Comparison of ENCODE assay signal across 8 mouse cellular contexts in the genomic region with DNA sequence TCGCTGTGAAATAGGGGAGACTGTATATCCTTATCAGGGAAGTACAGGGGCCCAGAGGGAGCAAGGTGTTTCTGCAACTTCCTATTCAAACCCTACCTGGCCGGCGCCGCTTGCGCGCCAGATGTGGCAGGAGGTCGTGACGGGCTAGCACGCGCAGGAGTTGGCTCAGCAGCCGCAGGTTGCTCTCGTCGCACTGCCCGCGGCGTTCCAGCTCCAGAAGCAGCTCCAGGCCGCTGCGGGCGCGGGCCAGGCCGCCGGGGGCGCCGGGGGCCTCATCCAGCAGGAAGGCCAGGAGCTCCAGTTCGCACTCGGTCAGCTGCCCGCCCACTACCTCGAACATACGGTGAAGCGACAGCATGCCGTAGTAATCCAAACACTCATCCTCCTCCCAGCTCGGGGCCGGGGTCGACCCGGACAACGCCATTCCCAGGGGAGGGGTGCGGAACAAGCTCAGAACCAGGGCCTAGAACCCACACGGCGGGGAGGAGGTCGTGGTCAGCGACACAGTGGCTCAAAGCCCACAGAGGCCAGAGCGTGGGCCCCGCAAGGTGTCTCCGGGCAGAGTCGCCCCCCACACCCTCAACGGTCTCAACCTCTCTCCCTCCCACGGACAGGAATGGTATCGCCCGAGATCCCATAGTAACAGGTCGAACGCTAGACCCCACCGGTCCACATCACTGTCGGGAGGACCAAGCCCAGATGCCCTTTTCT. TPM values are rescaled to one million over a fixed set of nuclear protein-coding genes. Genes with fewer than 3 reads are reported as not detected.
DNase-seq lines count a peak whose midpoint lies in the region; ATAC-seq and TF ChIP-seq lines count a peak whose summit lies in the region.

No protein-coding gene starts in this region.

- no peaks in the 10 kb centered on the region for H3K27me3 ChIP-seq in forebrain, embryonic 12.5 days
- H3K27me3 ChIP-seq in liver, embryonic 13.5 days: no peaks in the 10 kb centered on the region
- H3K27me3 ChIP-seq in testis, adult 2 months (ENCODE audit: control insufficient read depth, insufficient read depth, low read length): no peaks in the 10 kb centered on the region

- H3K4me3 ChIP-seq in forebrain, embryonic 12.5 days (replicated peaks): peak overlapping the region; percentile 69
- peak overlapping the region; percentile 97 for H3K4me3 ChIP-seq in liver, embryonic 13.5 days (replicated peaks)
- H3K4me3 ChIP-seq in testis, adult 2 months (ENCODE audit: control insufficient read depth, low read depth, low read length): peak overlapping the region; percentile 91

- DNase-seq in gastrocnemius, postnatal 10 days: peak; percentile 45
- no peak for DNase-seq in gastrocnemius, postnatal 25 days
- DNase-seq in c-Kit-positive CD71-positive TER-119-negative erythroid progenitor cells, embryonic 14.5 days (ENCODE audit: low read depth): peak; percentile 45
- DNase-seq in induced T-regulatory cell, adult 2 months (ENCODE audit: low read depth): peak; percentile 78
- peak; percentile 44 for DNase-seq in liver, embryonic 13.5 days
- peak; percentile 22 to 33 for DNase-seq in natural killer cell, adult 2 months (ENCODE audit: low spot score in 2 of 2)

- H3K4me2 ChIP-seq in forebrain, embryonic 12.5 days: peak overlapping the region; percentile 95
- peak overlapping the region; percentile 89 for H3K4me2 ChIP-seq in liver, embryonic 13.5 days

- 0 out of 2 replicates have a peak, but pooled peaks have one; percentile 75 for TF ChIP-seq POLR2A in testis, adult 2 months (IDR thresholded peaks at IDR 0.05; ENCODE audit: control insufficient read depth, low read depth, low read length)

- WGBS in forebrain, embryonic 12.5 days: under 1% methylated on average over 53 of the region's 53 CpGs
- under 1% methylated on average over 53 of the region's 53 CpGs for WGBS in liver, embryonic 13.5 days (ENCODE audit: insufficient replicate concordance)

- peak; percentile 27; the same call in 1 of the 2 replicates for ATAC-seq in forebrain, embryonic 12.5 days (ENCODE audit: low FRiP score)
- ATAC-seq in liver, embryonic 13.5 days (ENCODE audit: low read depth): peak; percentile 8

- H3K4me1 ChIP-seq in forebrain, embryonic 12.5 days: peaks cover 40% of the 10 kb centered on the region
- H3K4me1 ChIP-seq in liver, embryonic 13.5 days (replicated peaks): peaks cover 72% of the 10 kb centered on the region
- peaks cover 30% of the 10 kb centered on the region for H3K4me1 ChIP-seq in testis, adult 2 months (ENCODE audit: control insufficient read depth, insufficient read depth, low read length)

- peaks cover 10% of the 10 kb centered on the region; the same call in 1 of the 2 replicates for H3K36me3 ChIP-seq in forebrain, embryonic 12.5 days (replicated peaks)
- H3K36me3 ChIP-seq in liver, embryonic 13.5 days: peaks cover 60% of the 10 kb centered on the region
- H3K36me3 ChIP-seq in testis, adult 2 months (ENCODE audit: control insufficient read depth, insufficient read depth, low read length): no peaks in the 10 kb centered on the region

- H3K9me3 ChIP-seq in forebrain, embryonic 12.5 days: no peaks in the 10 kb centered on the region
- H3K9me3 ChIP-seq in liver, embryonic 13.5 days (replicated peaks): no peaks in the 10 kb centered on the region

- H3K27ac ChIP-seq in forebrain, embryonic 12.5 days: peak overlapping the region; percentile 70
- peak overlapping the region; percentile 99 for H3K27ac ChIP-seq in liver, embryonic 13.5 days
- H3K27ac ChIP-seq in testis, adult 2 months (ENCODE audit: control insufficient read depth, insufficient read depth, low read depth, low read length): peak overlapping the region; percentile 93

- peak overlapping the region; percentile 80 for H3K9ac ChIP-seq in forebrain, embryonic 12.5 days
- H3K9ac ChIP-seq in liver, embryonic 13.5 days: peak overlapping the region; percentile 98

- no peak for TF ChIP-seq CTCF in testis, adult 2 months (IDR thresholded peaks at IDR 0.05; ENCODE audit: control insufficient read depth, insufficient read depth, insufficient replicate concordance, low read depth, low read length)

RNA-seq across cellular contexts. Expression of a gene that starts 1.6 kb away (rescaled TPM):
- total RNA-seq in gastrocnemius, postnatal 10 days (2021): 1 to 10 TPM; 6.3 to 7.4 TPM
- total RNA-seq in gastrocnemius, postnatal 25 days (2021): 1 to 10 TPM; 7.2 to 7.9 TPM
- polyA plus RNA-seq in forebrain, embryonic 12.5 days (2016; fragmentation: Nextera tagmentation; extraction: Ambion mirVana): 11.2 and 12.3 TPM in 2 replicates
- 27.0 and 27.6 TPM in 2 replicates for polyA plus RNA-seq in liver, embryonic 13.5 days (2015; fragmentation: Nextera tagmentation; extraction: Ambion mirVana)
- 26.0 and 27.1 TPM in 2 replicates for polyA plus RNA-seq in testis, adult 2 months (2012; rRNA removed)

RNA-seq across cellular contexts. Expression of a gene that starts 2.4 kb away (rescaled TPM):
- total RNA-seq in gastrocnemius, postnatal 10 days (2021): 1 to 10 TPM; 6.2 to 8.5 TPM
- total RNA-seq in gastrocnemius, postnatal 25 days (2021): 1 to 10 TPM; 4.6 to 5.2 TPM
- polyA plus RNA-seq in forebrain, embryonic 12.5 days (2016; fragmentation: Nextera tagmentation; extraction: Ambion mirVana): 2.7 TPM in 2 replicates
- 2.0 and 2.1 TPM in 2 replicates for polyA plus RNA-seq in liver, embryonic 13.5 days (2015; fragmentation: Nextera tagmentation; extraction: Ambion mirVana)
- 29.4 and 31.9 TPM in 2 replicates for polyA plus RNA-seq in testis, adult 2 months (2012; rRNA removed)

RNA-seq across cellular contexts. Expression of a gene that starts 18.8 kb away (rescaled TPM):
- total RNA-seq in gastrocnemius, postnatal 10 days (2021): 10 to 100 TPM; 51.1 to 60.2 TPM
- 10 to 100 TPM; 59.5 to 66.2 TPM for total RNA-seq in gastrocnemius, postnatal 25 days (2021)
- 15.9 and 17.5 TPM in 2 replicates for polyA plus RNA-seq in forebrain, embryonic 12.5 days (2016; fragmentation: Nextera tagmentation; extraction: Ambion mirVana)
- 6.2 and 6.3 TPM in 2 replicates for polyA plus RNA-seq in liver, embryonic 13.5 days (2015; fragmentation: Nextera tagmentation; extraction: Ambion mirVana)
- 91.9 and 94.8 TPM in 2 replicates for polyA plus RNA-seq in testis, adult 2 months (2012; rRNA removed)

RNA-seq across cellular contexts. Expression of a gene that starts 31.7 kb away (rescaled TPM):
- total RNA-seq in gastrocnemius, postnatal 10 days (2021): 10 to 100 TPM; 14.9 to 18.4 TPM
- 1 to 10 TPM; 5.8 to 7.2 TPM for total RNA-seq in gastrocnemius, postnatal 25 days (2021)
- polyA plus RNA-seq in forebrain, embryonic 12.5 days (2016; fragmentation: Nextera tagmentation; extraction: Ambion mirVana): 10.3 and 13.0 TPM in 2 replicates
- polyA plus RNA-seq in liver, embryonic 13.5 days (2015; fragmentation: Nextera tagmentation; extraction: Ambion mirVana): 4.3 TPM in 2 replicates
- 40.4 and 44.1 TPM in 2 replicates for polyA plus RNA-seq in testis, adult 2 months (2012; rRNA removed)

RNA-seq across cellular contexts. Expression of a gene that starts 39.3 kb away (rescaled TPM):
- total RNA-seq in gastrocnemius, postnatal 10 days (2021): under 1 TPM; 0.16 to 0.77 TPM
- under 1 TPM; 0.08 to 0.21 TPM for total RNA-seq in gastrocnemius, postnatal 25 days (2021)
- 22.3 and 28.6 TPM in 2 replicates for polyA plus RNA-seq in forebrain, embryonic 12.5 days (2016; fragmentation: Nextera tagmentation; extraction: Ambion mirVana)
- 1.5 and 1.6 TPM in 2 replicates for polyA plus RNA-seq in liver, embryonic 13.5 days (2015; fragmentation: Nextera tagmentation; extraction: Ambion mirVana)
- polyA plus RNA-seq in testis, adult 2 months (2012; rRNA removed): 8.3 TPM in 2 replicates
